Mouse (Mus musculus) embryonic facial prominence, embryonic 12.5 days (tissue): ENCODE measurements around the gene Jph3. TPM values are rescaled to one million over a fixed set of nuclear protein-coding genes. Genes with fewer than 3 reads are reported as not detected.

Experiments
- ATAC-seq: fragments of 200-750 bp; cut with Nextera tagmentation; 2 replicates; pipeline ENCODE4 v1.8.0; 2017; ENCODE audit not compliant: insufficient number of reproducible peaks, insufficient read depth, low FRiP score, low TSS enrichment
- H3K27ac ChIP-seq: fragments of 300-500 bp; sonication (generic); 2 replicates; pipeline ENCODE4 v1.5.1; 2016; ENCODE audit warnings: mild to moderate bottlenecking
- H3K27me3 ChIP-seq: fragments of 300-500 bp; sonication (generic); 2 replicates; pipeline ENCODE4 v1.6.1; 2016; ENCODE audit warnings: mild to moderate bottlenecking, moderate library complexity
- H3K36me3 ChIP-seq: fragments of 300-500 bp; sonication (generic); 2 replicates; pipeline ENCODE4 v1.6.1; 2016; ENCODE audit warnings: mild to moderate bottlenecking
- H3K4me1 ChIP-seq: fragments of 300-500 bp; sonication (generic); 2 replicates; pipeline ENCODE4 v1.6.1; 2016
- H3K4me2 ChIP-seq: fragments of 300-500 bp; sonication (generic); replicated peaks from 2 replicates; pipeline ENCODE4 v1.6.1; 2016; ENCODE audit warnings: mild to moderate bottlenecking, moderate library complexity
- H3K4me3 ChIP-seq: fragments of 300-500 bp; sonication (generic); 2 replicates; pipeline ENCODE4 v1.5.1; 2016; ENCODE audit warnings: mild to moderate bottlenecking
- H3K9ac ChIP-seq: fragments of 300-500 bp; sonication (generic); 2 replicates; pipeline ENCODE4 v1.6.1; 2016; ENCODE audit warnings: mild to moderate bottlenecking, moderate library complexity
- H3K9me3 ChIP-seq: fragments of 300-500 bp; sonication (generic); 2 replicates; pipeline ENCODE4 v1.6.1; 2016; ENCODE audit warnings: mild to moderate bottlenecking, moderate library complexity
- WGBS: fragments of 180-500 bp; shearing (Covaris S2); methylation state at CpG from one replicate; pipeline ENCODE4 v1.1.7; 2016; 5-methylcytosine and 5-hydroxymethylcytosine counted together
- polyA plus RNA-seq: library from polyadenylated mRNA; unstranded; fragments of >200 nt; fragmentation: Nextera tagmentation; extraction: Ambion mirVana; gene quantifications from 2 replicates; pipeline ENCODE4 v1.2.1, GENCODE M21; 2016

The Jph3 gene
- polyA plus RNA-seq, 1 experiment from 2014 or later = 6.7 TPM

- no peak overlapping the region for H3K9ac ChIP-seq
- peaks cover 39% of the 10 kb centered on the region; the same call in 1 of the 2 replicates for H3K36me3 ChIP-seq
- no peaks in the 10 kb centered on the region for H3K4me1 ChIP-seq
- H3K27me3 ChIP-seq = no peaks in the 10 kb centered on the region
- H3K4me3 ChIP-seq = no peak overlapping the region
- H3K4me2 ChIP-seq = no peak overlapping the region
- ATAC-seq = no peak
- H3K27ac ChIP-seq = no peak overlapping the region
- no peaks in the 10 kb centered on the region for H3K9me3 ChIP-seq
- 89% methylated on average over 6 of the region's 6 CpGs for WGBS
Measured at GRCm38 (mm10) chr8:121820840-121821239, 91.4 kb downstream of the Jph3 start.

GRCm38 (mm10) chr8:121821320-121821719 is 91.9 kb downstream of the Jph3 start:
- peaks cover 36% of the 10 kb centered on the region; the same call in 1 of the 2 replicates for H3K36me3 ChIP-seq
- no peak for ATAC-seq

GRCm38 (mm10) chr8:121821770-121822169 is 92.3 kb downstream of the Jph3 start:
- Histone ChIP-seq H3K9ac (no peak overlapping the region), H3K4me1 (no peaks in the 10 kb centered on the region), H3K27ac (no peak overlapping the region), H3K27me3 (no peaks in the 10 kb centered on the region), H3K4me3 (no peak overlapping the region), H3K4me2 (no peak overlapping the region), H3K36me3 (peaks cover 31% of the 10 kb centered on the region; the same call in 1 of the 2 replicates), H3K9me3 (no peaks in the 10 kb centered on the region)
- 90% methylated on average over 9 of the region's 9 CpGs for WGBS
- no peak for ATAC-seq

More at GRCm38 (mm10) chr8:121821320-121821719, 91.9 kb downstream of the Jph3 start:
- no peak overlapping the region for H3K4me2 ChIP-seq
- WGBS = 90% methylated on average over 11 of the region's 11 CpGs
- no peak overlapping the region for H3K4me3 ChIP-seq
- H3K4me1 ChIP-seq = no peaks in the 10 kb centered on the region
- no peaks in the 10 kb centered on the region for H3K9me3 ChIP-seq
- no peak overlapping the region for H3K27ac ChIP-seq
- no peaks in the 10 kb centered on the region for H3K27me3 ChIP-seq
- no peak overlapping the region for H3K9ac ChIP-seq

GRCm38 (mm10) chr8:121827726-121828125 is 98.3 kb downstream of the Jph3 start:
- WGBS = 92% methylated on average over 5 of the region's 5 CpGs
- Histone ChIP-seq H3K4me3 (no peak overlapping the region), H3K9ac (no peak overlapping the region)

GRCm38 (mm10) chr8:121828376-121829023 is 99.1 kb downstream of the Jph3 start:
- ATAC-seq = no peak
- Histone ChIP-seq H3K9me3 (no peaks in the 10 kb centered on the region), H3K27me3 (no peaks in the 10 kb centered on the region), H3K9ac (peak overlapping the region; percentile 87), H3K4me1 (peaks cover 14% of the 10 kb centered on the region), H3K27ac (no peak overlapping the region), H3K4me2 (peak overlapping the region; percentile 73), H3K36me3 (no peaks in the 10 kb centered on the region), H3K4me3 (peak overlapping the region; percentile 97)
- WGBS = 32% methylated on average over 10 of the region's 10 CpGs

More at GRCm38 (mm10) chr8:121827726-121828125, 98.3 kb downstream of the Jph3 start:
- Histone ChIP-seq H3K9me3 (no peaks in the 10 kb centered on the region), H3K36me3 (no peaks in the 10 kb centered on the region), H3K27ac (no peak overlapping the region), H3K27me3 (no peaks in the 10 kb centered on the region), H3K4me2 (peak overlapping the region; percentile 73; the same call in 1 of the 2 replicates), H3K4me1 (peaks cover 14% of the 10 kb centered on the region)
- no peak for ATAC-seq

GRCm38 (mm10) chr8:121829048-121829776 is 99.8 kb downstream of the Jph3 start, which contains the start of gene Klhdc4:
TSS of gene Klhdc4 (minus strand) at chr8:121829569.
- ATAC-seq = peak; percentile 96
- under 1% methylated on average over 67 of the region's 68 CpGs for WGBS
- no peaks in the 10 kb centered on the region for H3K36me3 ChIP-seq

GRCm38 (mm10) chr8:121829777-121830362 is 100.4 kb downstream of the Jph3 start:
- Histone ChIP-seq H3K4me2 (peak overlapping the region; percentile 73), H3K4me1 (peaks cover 14% of the 10 kb centered on the region), H3K4me3 (peak overlapping the region; percentile 97), H3K36me3 (no peaks in the 10 kb centered on the region), H3K27ac (no peak overlapping the region), H3K27me3 (no peaks in the 10 kb centered on the region), H3K9me3 (no peaks in the 10 kb centered on the region), H3K9ac (peak overlapping the region; percentile 87)
- 0 out of 2 replicates have a peak, but pooled peaks have one; percentile 56 for ATAC-seq
- 20% methylated on average over 18 of the region's 18 CpGs for WGBS

More at GRCm38 (mm10) chr8:121829048-121829776, 99.8 kb downstream of the Jph3 start, which contains the start of gene Klhdc4:
- Histone ChIP-seq H3K4me3 (peak within 1 kb of the TSS; percentile 97), H3K4me1 (peaks cover 14% of the 10 kb centered on the region), H3K4me2 (peak within 1 kb of the TSS; percentile 73), H3K9ac (peak within 1 kb of the TSS; percentile 87), H3K27me3 (no peaks in the 10 kb centered on the region), H3K27ac (peak within 1 kb of the TSS; percentile 54; the same call in 1 of the 2 replicates), H3K9me3 (no peaks in the 10 kb centered on the region)

GRCm38 (mm10) chr8:121832061-121832460 is 102.6 kb downstream of the Jph3 start:
- no peak overlapping the region for H3K4me3 ChIP-seq
- H3K27me3 ChIP-seq = no peaks in the 10 kb centered on the region
- no peak overlapping the region for H3K9ac ChIP-seq
- no peak for ATAC-seq
- H3K9me3 ChIP-seq = no peaks in the 10 kb centered on the region
- peaks cover 14% of the 10 kb centered on the region for H3K4me1 ChIP-seq
- no peak overlapping the region for H3K27ac ChIP-seq
- H3K4me2 ChIP-seq = no peak overlapping the region
- H3K36me3 ChIP-seq = no peaks in the 10 kb centered on the region
- 61% methylated on average over 2 of the region's 2 CpGs for WGBS

GRCm38 (mm10) chr8:121832503-121832902 is 103.1 kb downstream of the Jph3 start:
- Histone ChIP-seq H3K9ac (no peak overlapping the region), H3K4me1 (peaks cover 14% of the 10 kb centered on the region), H3K36me3 (no peaks in the 10 kb centered on the region), H3K9me3 (no peaks in the 10 kb centered on the region), H3K4me3 (no peak overlapping the region), H3K27me3 (no peaks in the 10 kb centered on the region), H3K27ac (no peak overlapping the region), H3K4me2 (no peak overlapping the region)
- ATAC-seq = no peak
- WGBS = 18% methylated on average over 6 of the region's 6 CpGs

- no peak overlapping the region for H3K4me2 ChIP-seq
- no peak overlapping the region for H3K27ac ChIP-seq
- ATAC-seq = no peak
- H3K9me3 ChIP-seq = no peaks in the 10 kb centered on the region
- H3K4me3 ChIP-seq = no peak overlapping the region
- no peaks in the 10 kb centered on the region for H3K4me1 ChIP-seq
- WGBS = 50% methylated on average over 8 of the region's 8 CpGs
- H3K27me3 ChIP-seq = no peaks in the 10 kb centered on the region
- no peaks in the 10 kb centered on the region for H3K36me3 ChIP-seq
- no peak overlapping the region for H3K9ac ChIP-seq
Measured at GRCm38 (mm10) chr8:121841242-121841641, 111.8 kb downstream of the Jph3 start.

- Histone ChIP-seq H3K27ac (no peak overlapping the region), H3K36me3 (no peaks in the 10 kb centered on the region), H3K9ac (no peak overlapping the region), H3K4me3 (no peak overlapping the region), H3K9me3 (no peaks in the 10 kb centered on the region), H3K27me3 (no peaks in the 10 kb centered on the region), H3K4me2 (no peak overlapping the region), H3K4me1 (no peaks in the 10 kb centered on the region)
- no peak for ATAC-seq
- 88% methylated on average over 8 of the region's 8 CpGs for WGBS
Measured at GRCm38 (mm10) chr8:121842064-121842955, 112.9 kb downstream of the Jph3 start.
